Mouse (Mus musculus) olfactory bulb, adult 2 months (tissue): ENCODE data around the gene Cage1. TPM values are rescaled to one million over a fixed set of nuclear protein-coding genes. Genes with fewer than 3 reads are reported as not detected.
A peak's percentile ranks its signal among the peaks of the same experiment; 100 is the strongest.

Experiments used
- H3K27ac ChIP-seq: fragments of 200-500 bp; 2 replicates; pipeline ENCODE4 v1.5.1; 2012; ENCODE audit warnings: low read depth, low read length; ENCODE audit not compliant: insufficient read depth
- H3K4me1 ChIP-seq: fragments of 200-500 bp; 2 replicates; pipeline ENCODE4 v1.6.1; 2012; ENCODE audit warnings: low read length; ENCODE audit not compliant: control insufficient read depth, insufficient read depth
- H3K4me3 ChIP-seq: fragments of 200-500 bp; 2 replicates; pipeline ENCODE4 v1.5.1; 2012; ENCODE audit warnings: mild to moderate bottlenecking, low read depth, low read length, moderate library complexity; ENCODE audit not compliant: insufficient read depth
- CTCF ChIP-seq: fragments of 200-500 bp; IDR thresholded peaks from 2 replicates; pipeline ENCODE4 v1.5.1; 2012; ENCODE audit warnings: low read depth, mild to moderate bottlenecking, low read length, moderate library complexity; ENCODE audit not compliant: insufficient read depth
- POLR2A ChIP-seq: fragments of 200-500 bp; IDR thresholded peaks from 2 replicates; pipeline ENCODE4 v1.6.1; 2012; ENCODE audit warnings: mild to moderate bottlenecking, low read depth, low read length, moderate library complexity; ENCODE audit not compliant: insufficient read depth
- WGBS: fragments of 180-500 bp; shearing (Covaris S2); methylation state at CpG from one replicate; pipeline ENCODE4 v1.1.7; 2018; 5-methylcytosine and 5-hydroxymethylcytosine counted together
- polyA plus RNA-seq: library from polyadenylated mRNA; stranded (reverse); fragments of >200 nt; gene quantifications from 2 replicates; pipeline ENCODE4 v1.2.4, GENCODE M21; 2012; ENCODE audit warnings: low replicate concordance; ENCODE audit not compliant: missing spikeins, insufficient read depth, insufficient read length

The Cage1 gene
- not detected in 2 replicates for polyA plus RNA-seq

GRCm38 (mm10) chr13:38037044-38037687, at the start of gene Cage1:
Cage1 (minus strand) TSS chr13:38037069.
- peak within 1 kb of the TSS; percentile 8; the same call in 1 of the 2 replicates for H3K27ac ChIP-seq
- no peak for TF ChIP-seq CTCF
- peak; percentile 20; the same call in 1 of the 2 replicates for TF ChIP-seq POLR2A
- WGBS: under 1% methylated on average over 47 of the region's 47 CpGs
- peaks cover 7% of the 10 kb centered on the region for H3K4me1 ChIP-seq
- H3K4me3 ChIP-seq: peak within 1 kb of the TSS; percentile 91

GRCm38 (mm10) chr13:38081161-38081560, 44.3 kb upstream of the Cage1 start:
- TF ChIP-seq CTCF (no peak), POLR2A (no peak)
- Histone ChIP-seq H3K27ac (no peak overlapping the region), H3K4me3 (no peak overlapping the region), H3K4me1 (no peaks in the 10 kb centered on the region)
- WGBS: 81% methylated on average over 7 of the region's 7 CpGs

- WGBS: 86% methylated on average over 14 of the region's 14 CpGs
- H3K4me3 ChIP-seq: no peak overlapping the region
- no peaks in the 10 kb centered on the region for H3K4me1 ChIP-seq
- H3K27ac ChIP-seq: no peak overlapping the region
- TF ChIP-seq POLR2A: no peak
- TF ChIP-seq CTCF: no peak
These were observed 43.9 kb upstream of the Cage1 start for GRCm38 (mm10) chr13:38080725-38081124.

- TF ChIP-seq CTCF (no peak), POLR2A (no peak)
- H3K4me1 ChIP-seq: no peaks in the 10 kb centered on the region
- no peak overlapping the region for H3K4me3 ChIP-seq
- H3K27ac ChIP-seq: no peak overlapping the region
- 62% methylated on average over 9 of the region's 9 CpGs for WGBS
These were observed 43.1 kb upstream of the Cage1 start for GRCm38 (mm10) chr13:38080014-38080413.

GRCm38 (mm10) chr13:38079366-38079765, 42.5 kb upstream of the Cage1 start:
- Histone ChIP-seq H3K4me1 (no peaks in the 10 kb centered on the region), H3K27ac (no peak overlapping the region), H3K4me3 (no peak overlapping the region)
- TF ChIP-seq POLR2A: no peak
- no peak for TF ChIP-seq CTCF
- 88% methylated on average over 5 of the region's 5 CpGs for WGBS

GRCm38 (mm10) chr13:38078836-38079235, 42.0 kb upstream of the Cage1 start:
- H3K27ac ChIP-seq: no peak overlapping the region
- 64% methylated on average over 6 of the region's 6 CpGs for WGBS
- no peaks in the 10 kb centered on the region for H3K4me1 ChIP-seq
- TF ChIP-seq CTCF: no peak
- no peak for TF ChIP-seq POLR2A
- no peak overlapping the region for H3K4me3 ChIP-seq

GRCm38 (mm10) chr13:38077113-38077512, 40.2 kb upstream of the Cage1 start:
- WGBS: 29% methylated on average over 11 of the region's 11 CpGs
- no peak for TF ChIP-seq POLR2A
- no peak for TF ChIP-seq CTCF

GRCm38 (mm10) chr13:38074404-38074803, 37.5 kb upstream of the Cage1 start:
- H3K4me1 ChIP-seq: no peaks in the 10 kb centered on the region
- H3K4me3 ChIP-seq: no peak overlapping the region
- no peak for TF ChIP-seq POLR2A
- no peak overlapping the region for H3K27ac ChIP-seq
- 70% methylated on average over 5 of the region's 5 CpGs for WGBS

More at GRCm38 (mm10) chr13:38077113-38077512, 40.2 kb upstream of the Cage1 start:
- H3K4me3 ChIP-seq: no peak overlapping the region
- H3K27ac ChIP-seq: no peak overlapping the region
- no peaks in the 10 kb centered on the region for H3K4me1 ChIP-seq

GRCm38 (mm10) chr13:38073374-38074307, 36.8 kb upstream of the Cage1 start:
- no peak overlapping the region for H3K4me3 ChIP-seq
- TF ChIP-seq POLR2A (no peak), CTCF (no peak)
- 88% methylated on average over 18 of the region's 18 CpGs for WGBS
- no peaks in the 10 kb centered on the region for H3K4me1 ChIP-seq
- H3K27ac ChIP-seq: no peak overlapping the region
